Mouse (Mus musculus) liver, embryonic 11.5 days (tissue): ENCODE results near the gene Nfxl1. TPM values are rescaled to one million over a fixed set of nuclear protein-coding genes. Genes with fewer than 3 reads are reported as not detected.
A peak's percentile ranks its signal among the peaks of the same experiment; 100 is the strongest.
"Not testable (repeated sequence)": the region's sequence is repeated elsewhere in the genome, so short reads cannot be mapped to it uniquely, and the experiment has no call there.

ENCODE experiments used
- ATAC-seq: fragments of 200-750 bp; cut with Nextera tagmentation; replicated peaks from 2 replicates; pipeline ENCODE4 v1.8.0; 2017; ENCODE audit warnings: moderate number of reproducible peaks, mild to moderate bottlenecking, moderate TSS enrichment, moderate library complexity; ENCODE audit not compliant: low FRiP score
- DNase-seq: peaks from one replicate; pipeline ENCODE4 v3.0.0-alpha.2; 2017; ENCODE audit warnings: low spot score
- H3K27ac ChIP-seq: fragments of 300-500 bp; sonication (generic); 2 replicates; pipeline ENCODE4 v1.5.1; 2014; ENCODE audit warnings: mild to moderate bottlenecking, low read depth, low read length, control low read depth
- H3K27me3 ChIP-seq: fragments of 300-500 bp; sonication (generic); replicated peaks from 2 replicates; pipeline ENCODE4 v1.6.1; 2014; ENCODE audit warnings: low read length, mixed read lengths; ENCODE audit not compliant: control insufficient read depth, insufficient read depth
- H3K36me3 ChIP-seq: fragments of 300-500 bp; sonication (generic); 2 replicates; pipeline ENCODE4 v1.6.1; 2014; ENCODE audit warnings: mild to moderate bottlenecking, low read length, moderate library complexity, mixed read lengths; ENCODE audit not compliant: control insufficient read depth, insufficient read depth
- H3K4me1 ChIP-seq: fragments of 300-500 bp; sonication (generic); replicated peaks from 2 replicates; pipeline ENCODE4 v1.6.1; 2014; ENCODE audit warnings: low read length, mixed read lengths; ENCODE audit not compliant: control insufficient read depth, insufficient read depth
- H3K4me2 ChIP-seq: fragments of 300-500 bp; sonication (generic); 2 replicates; pipeline ENCODE4 v1.6.1; 2014; ENCODE audit warnings: mild to moderate bottlenecking, control low read depth, moderate library complexity
- H3K4me3 ChIP-seq: fragments of 300-500 bp; sonication (generic); 2 replicates; pipeline ENCODE4 v1.5.1; 2014; ENCODE audit warnings: low read depth, low read length, control low read depth
- H3K9ac ChIP-seq: fragments of 300-500 bp; sonication (generic); 2 replicates; pipeline ENCODE4 v1.6.1; 2014; ENCODE audit warnings: low read depth, low read length, control low read depth
- H3K9me3 ChIP-seq: fragments of 300-500 bp; sonication (generic); 2 replicates; pipeline ENCODE4 v1.6.1; 2016; ENCODE audit warnings: low read length, inconsistent platforms, mixed read lengths; ENCODE audit not compliant: control insufficient read depth
- WGBS: fragments of 180-500 bp; shearing (Covaris S2); extraction: QIAGEN DNeasy Blood & Tissue Kit; methylation state at CpG from one replicate; pipeline ENCODE4 v1.1.7; 2014; 5-methylcytosine and 5-hydroxymethylcytosine counted together
- polyA plus RNA-seq: library from polyadenylated mRNA; unstranded; fragments of >200 nt; fragmentation: Nextera tagmentation; extraction: Ambion mirVana; gene quantifications from 2 replicates; pipeline ENCODE4 v1.2.1, GENCODE M21; 2014

Nfxl1 gene
- polyA plus RNA-seq, 1 experiment from 2014 or later, result 15.4 TPM

DNA sequence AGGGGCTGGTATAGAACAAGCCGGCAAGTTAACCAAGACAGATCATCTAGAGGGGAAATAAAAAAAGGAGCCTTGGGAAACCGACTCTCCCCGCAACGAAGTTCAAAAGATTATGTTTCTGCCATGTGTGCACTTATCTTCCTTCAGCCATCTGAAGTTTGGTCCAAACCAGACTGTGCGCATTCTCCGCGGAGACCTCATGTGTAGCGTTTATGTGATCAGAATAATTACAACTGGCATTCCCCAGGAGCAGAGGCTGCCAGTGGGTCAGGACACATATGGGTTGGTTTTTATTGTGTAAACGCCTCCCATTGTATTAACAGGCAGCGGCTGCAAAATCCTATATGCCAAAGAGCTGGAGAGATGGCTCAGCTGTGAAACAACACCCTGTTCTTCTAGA lies 20.1 kb upstream of the Nfxl1 start:
- ATAC-seq, H3K4me3 ChIP-seq, DNase-seq, H3K4me1 ChIP-seq, H3K36me3 ChIP-seq, H3K4me2 ChIP-seq, H3K27ac ChIP-seq, H3K9me3 ChIP-seq, H3K9ac ChIP-seq: not testable (repeated sequence)
- peaks cover 22% of the 10 kb centered on the region for H3K27me3 ChIP-seq
- WGBS, result 61% methylated on average over 10 of the region's 10 CpGs

GRCm38 (mm10) chr5:72565621-72566020 lies 6.1 kb upstream of the Nfxl1 start:
- Histone ChIP-seq H3K36me3 (no peaks in the 10 kb centered on the region), H3K27ac (no peak overlapping the region), H3K9me3 (peaks cover 2% of the 10 kb centered on the region; the same call in 1 of the 2 replicates), H3K4me3 (no peak overlapping the region), H3K4me1 (no peaks in the 10 kb centered on the region; the same call in 1 of the 2 replicates), H3K27me3 (no peaks in the 10 kb centered on the region), H3K9ac (no peak overlapping the region), H3K4me2 (no peak overlapping the region)
- no peak for ATAC-seq
- no peak for DNase-seq
- 87% methylated on average over 5 of the region's 5 CpGs for WGBS

DNA sequence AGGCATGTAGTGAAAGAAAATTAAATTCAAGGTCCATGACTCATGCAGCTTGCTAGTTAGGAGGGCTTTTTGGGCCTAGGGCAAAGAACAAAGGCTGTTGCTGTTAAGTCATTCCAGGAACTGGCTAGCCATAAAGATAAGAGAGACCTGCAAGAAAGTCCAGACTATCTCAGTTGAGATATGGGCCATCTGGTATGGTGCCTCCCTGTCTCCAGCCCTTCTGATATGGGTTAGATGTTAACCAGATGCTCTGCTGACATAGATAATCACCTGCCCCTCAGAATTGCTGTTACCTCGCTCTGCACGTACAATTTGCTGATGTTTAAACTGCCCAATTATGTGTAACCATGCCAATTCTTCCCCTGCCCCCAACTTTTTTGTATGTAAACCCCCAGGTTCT lies 3.7 kb upstream of the Nfxl1 start:
- not testable (repeated sequence) for H3K4me3 ChIP-seq, H3K27ac ChIP-seq, H3K36me3 ChIP-seq, DNase-seq, H3K9me3 ChIP-seq, H3K9ac ChIP-seq, H3K4me1 ChIP-seq, H3K4me2 ChIP-seq, H3K27me3 ChIP-seq, ATAC-seq
- WGBS, result 50% methylated on average over 2 of the region's 2 CpGs

- no peak overlapping the region for H3K9ac ChIP-seq
- no peak for ATAC-seq
- H3K4me1 ChIP-seq, result peaks cover 4% of the 10 kb centered on the region
- DNase-seq, result no peak
- no peak overlapping the region for H3K4me2 ChIP-seq
- no peaks in the 10 kb centered on the region for H3K27me3 ChIP-seq
- 0 out of 2 replicates have a peak, but pooled peaks cover 2% of the 10 kb centered on the region for H3K9me3 ChIP-seq
- H3K4me3 ChIP-seq, result no peak overlapping the region
- H3K36me3 ChIP-seq, result no peaks in the 10 kb centered on the region
- 50% methylated on average over 3 of the region's 3 CpGs for WGBS
- no peak overlapping the region for H3K27ac ChIP-seq
Observed at GRCm38 (mm10) chr5:72560976-72561628, 1.6 kb upstream of the Nfxl1 start.

DNA sequence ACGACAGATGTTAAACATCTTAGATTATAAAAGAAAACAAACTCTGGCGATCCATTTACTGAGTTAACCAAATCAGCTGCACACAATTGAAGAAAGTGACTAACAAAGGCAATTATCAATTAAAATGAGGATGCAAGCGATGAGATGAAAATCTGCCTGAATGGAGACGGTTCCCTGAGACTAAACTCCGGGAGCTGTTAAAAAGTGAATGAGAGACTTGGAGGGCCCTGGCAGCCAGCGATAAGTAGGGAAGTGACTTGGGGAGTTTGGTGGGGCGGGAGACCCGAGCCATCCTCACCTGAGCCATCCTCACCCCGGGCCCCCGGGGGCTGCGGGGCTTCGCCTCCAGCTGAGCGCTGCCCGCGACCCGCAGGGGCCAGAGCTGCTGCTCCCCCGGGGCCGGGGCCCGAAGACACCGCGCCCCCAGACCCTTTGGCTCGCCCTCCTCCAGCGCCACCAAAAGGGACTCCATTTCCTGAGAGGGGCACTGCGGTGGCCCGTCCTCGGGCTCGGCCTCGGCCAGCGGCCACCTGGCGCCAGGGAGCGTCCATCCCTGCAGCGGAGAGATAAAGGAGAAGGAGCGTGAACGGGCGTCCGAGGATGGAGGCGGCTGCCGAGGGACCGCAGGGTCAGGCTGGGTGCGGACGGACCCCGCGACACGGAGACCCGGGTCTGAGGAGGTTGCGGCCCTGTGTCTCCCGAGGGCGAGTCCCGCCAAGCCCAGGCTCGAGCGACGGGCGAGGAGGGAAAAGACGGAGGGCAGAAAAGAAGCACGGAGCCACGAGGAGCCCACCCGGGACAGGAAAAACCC lies 563 bp downstream of the Nfxl1 start:
- no peaks in the 10 kb centered on the region for H3K36me3 ChIP-seq
- WGBS, result under 1% methylated on average over 56 of the region's 57 CpGs
- ATAC-seq, result peak; percentile 73
- H3K9ac ChIP-seq, result peak overlapping the region; percentile 89
- peak overlapping the region; percentile 62 for H3K27ac ChIP-seq
- no peak for DNase-seq
- no peaks in the 10 kb centered on the region for H3K27me3 ChIP-seq
- H3K4me2 ChIP-seq, result peak overlapping the region; percentile 95
- peak overlapping the region; percentile 94 for H3K4me3 ChIP-seq
- H3K4me1 ChIP-seq, result peaks cover 4% of the 10 kb centered on the region
- H3K9me3 ChIP-seq, result no peaks in the 10 kb centered on the region

DNA sequence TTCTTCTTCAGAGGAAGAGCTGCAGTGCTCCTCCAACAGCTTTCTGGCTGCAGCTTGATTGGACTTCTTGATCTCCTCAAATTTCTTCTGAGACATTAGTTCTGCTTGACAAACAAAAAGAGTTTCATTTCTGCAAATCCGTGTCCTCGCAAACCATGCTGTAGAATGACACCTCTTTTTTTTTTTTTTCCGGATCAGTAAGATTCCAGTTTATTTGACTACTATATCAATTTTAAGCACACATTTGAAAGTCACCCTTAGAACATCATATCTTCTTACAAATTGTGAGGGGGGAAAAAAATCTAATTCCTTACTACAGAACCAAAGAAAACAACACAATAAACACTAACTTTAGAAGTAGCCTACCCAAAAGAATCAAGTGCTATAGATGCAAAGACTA lies 3.2 kb downstream of the Nfxl1 start:
- no peaks in the 10 kb centered on the region for H3K27me3 ChIP-seq
- no peak for ATAC-seq
- WGBS, result 88% methylated on average over 3 of the region's 3 CpGs

GRCm38 (mm10) chr5:72551209-72551608 lies 8.3 kb downstream of the Nfxl1 start:
- H3K4me1 ChIP-seq, result no peaks in the 10 kb centered on the region
- 95% methylated on average over 3 of the region's 3 CpGs for WGBS
- H3K4me2 ChIP-seq, result no peak overlapping the region
- DNase-seq (no peak), ATAC-seq (no peak)
- no peaks in the 10 kb centered on the region for H3K27me3 ChIP-seq
- H3K9ac ChIP-seq, result no peak overlapping the region
- no peak overlapping the region for H3K4me3 ChIP-seq
- no peaks in the 10 kb centered on the region for H3K9me3 ChIP-seq
- H3K36me3 ChIP-seq, result no peaks in the 10 kb centered on the region
- H3K27ac ChIP-seq, result no peak overlapping the region

More for the DNA sequence above, 3.2 kb downstream of the Nfxl1 start:
- Histone ChIP-seq H3K4me2 (no peak overlapping the region), H3K27ac (no peak overlapping the region), H3K9me3 (no peaks in the 10 kb centered on the region), H3K4me1 (peaks cover 4% of the 10 kb centered on the region), H3K36me3 (no peaks in the 10 kb centered on the region), H3K4me3 (no peak overlapping the region), H3K9ac (no peak overlapping the region)
- no peak for DNase-seq

- WGBS, result 88% methylated on average over 3 of the region's 3 CpGs
- H3K27ac ChIP-seq, result no peak overlapping the region
- no peak overlapping the region for H3K4me3 ChIP-seq
- no peaks in the 10 kb centered on the region for H3K9me3 ChIP-seq
- H3K4me1 ChIP-seq, result no peaks in the 10 kb centered on the region
- no peak overlapping the region for H3K4me2 ChIP-seq
- no peak for ATAC-seq
- H3K27me3 ChIP-seq, result no peaks in the 10 kb centered on the region
- no peak for DNase-seq
- no peak overlapping the region for H3K9ac ChIP-seq
- peaks cover 21% of the 10 kb centered on the region for H3K36me3 ChIP-seq
Observed at GRCm38 (mm10) chr5:72528896-72529295, 30.6 kb downstream of the Nfxl1 start.
